Mouse (Mus musculus) central nervous system, embryonic 11.5 days (tissue): ENCODE results near the gene Gcn1l1. TPM values are rescaled to one million over a fixed set of nuclear protein-coding genes. Genes with fewer than 3 reads are reported as not detected.

Source experiments
- polyA plus RNA-seq: library from polyadenylated mRNA; depleted of rRNA; stranded (reverse); fragments of >200 nt; gene quantifications from 2 replicates; pipeline ENCODE4 v1.2.3, GENCODE M21; 2012; rRNA removed

Gene Gcn1l1
- 49.0 and 56.7 TPM in 2 replicates for polyA plus RNA-seq

GRCm38 (mm10) chr5:115564737-115565393 lies at the start of gene Gcn1l1:
TSS of gene Gcn1l1 (plus strand) at chr5:115565254.

GRCm38 (mm10) chr5:115559237-115560101 lies 5.6 kb upstream of the Gcn1l1 start, which contains the start of gene Rplp0:
TSS of gene Rplp0 (plus strand) at chr5:115559467.

GRCm38 (mm10) chr5:115631505-115632357 lies 66.7 kb downstream of the Gcn1l1 start, which contains the start of gene Rab35:
TSS of gene Rab35 (plus strand) at chr5:115631908.

Other genes with a start within 250 kb of the Gcn1l1 start
- 179 and 226 TPM in 2 replicates for gene Srsf9, start 238.1 kb upstream of the Gcn1l1 start, polyA plus RNA-seq
- 21.5 and 27.9 TPM in 2 replicates for gene Gatc, start 224.1 kb upstream of the Gcn1l1 start, polyA plus RNA-seq
- 31.4 and 31.6 TPM in 2 replicates for gene Triap1, start 224.0 kb upstream of the Gcn1l1 start, polyA plus RNA-seq
- gene Cox6a1, start 216.3 kb upstream of the Gcn1l1 start, polyA plus RNA-seq, result 811 and 1,449 TPM in 2 replicates
- 280 and 494 TPM in 2 replicates for gene Msi1, start 135.7 kb upstream of the Gcn1l1 start, polyA plus RNA-seq
- not detected in 2 replicates for gene Pla2g1b, start 99.0 kb upstream of the Gcn1l1 start, polyA plus RNA-seq
- gene Sirt4, start 80.5 kb upstream of the Gcn1l1 start, polyA plus RNA-seq, result 41.7 and 58.3 TPM in 2 replicates
- 35.1 and 46.8 TPM in 2 replicates for gene Pxn, start 58.6 kb upstream of the Gcn1l1 start, polyA plus RNA-seq
- 2,245 and 2,728 TPM in 2 replicates for gene Rplp0, start 5.8 kb upstream of the Gcn1l1 start, polyA plus RNA-seq
- 56.2 and 63.9 TPM in 2 replicates for gene Rab35, start 66.7 kb downstream of the Gcn1l1 start, polyA plus RNA-seq
- gene Bicdl1, start 166.4 kb downstream of the Gcn1l1 start, polyA plus RNA-seq, result 29.7 and 36.1 TPM in 2 replicates